Mouse (Mus musculus): ENCODE measurements around the gene 4930583I09Rik. TPM values are rescaled to one million over a fixed set of nuclear protein-coding genes. Genes with fewer than 3 reads are reported as not detected.

4930583I09Rik gene
- polyA plus RNA-seq, 1 experiment from 2014 or later = not detected

DNA sequence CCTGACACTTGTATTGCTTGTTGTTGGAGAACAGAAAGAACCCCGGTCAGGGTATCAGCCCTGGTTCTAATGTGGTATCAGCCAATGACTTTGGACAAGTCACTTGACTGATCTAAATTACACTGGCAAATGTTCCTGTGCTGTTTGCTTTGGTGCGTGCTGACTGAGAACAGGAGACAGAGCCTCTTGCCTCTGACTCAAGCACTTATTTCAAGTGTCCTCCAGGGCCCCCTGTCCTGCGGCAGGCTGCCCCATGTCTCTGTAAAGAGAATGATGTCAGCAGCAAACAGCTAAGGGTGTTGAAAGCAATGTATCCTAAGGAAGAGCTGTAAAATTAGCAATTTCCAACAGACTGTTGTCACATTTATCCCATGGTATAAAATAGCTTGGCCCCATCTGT lies 46.7 kb downstream of the 4930583I09Rik start:
- DNase-seq (ENCODE audit: low spot score) = no peak
- H3K4me1 ChIP-seq = peaks cover 14% of the 10 kb centered on the region
- no peaks in the 10 kb centered on the region for H3K36me3 ChIP-seq (replicated peaks)
- H3K9me3 ChIP-seq = no peaks in the 10 kb centered on the region
- WGBS = 85% methylated on average over 3 of the region's 3 CpGs
- no peaks in the 10 kb centered on the region for H3K27me3 ChIP-seq (replicated peaks; ENCODE audit: low read depth, poor library complexity, severe bottlenecking)
- no peak overlapping the region for H3K4me3 ChIP-seq
- H3K27ac ChIP-seq (replicated peaks) = no peak overlapping the region

DNA sequence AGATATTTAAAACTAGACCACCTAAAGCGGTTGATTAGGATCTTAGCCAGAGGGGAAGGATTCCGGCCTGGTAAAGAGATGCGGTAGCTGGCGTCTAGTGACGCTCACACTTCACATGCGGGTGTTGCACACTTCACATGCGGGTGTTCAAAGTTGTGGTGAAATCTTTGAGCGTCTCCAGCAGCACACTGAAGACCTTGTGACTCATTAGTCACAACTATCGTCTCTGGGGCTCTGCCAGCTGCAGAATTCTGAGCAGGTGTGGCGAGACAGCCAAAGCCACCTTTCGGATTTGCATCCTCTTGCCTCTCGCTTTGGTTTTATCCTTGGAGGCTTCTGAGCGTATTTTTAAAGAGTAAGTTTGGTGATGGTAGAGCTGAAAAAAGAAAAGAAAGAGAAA lies 47.6 kb downstream of the 4930583I09Rik start:
- DNase-seq (ENCODE audit: low spot score) = no peak
- Histone ChIP-seq H3K27me3 (replicated peaks; ENCODE audit: low read depth, poor library complexity, severe bottlenecking) (no peaks in the 10 kb centered on the region), H3K4me1 (peaks cover 14% of the 10 kb centered on the region), H3K4me3 (no peak overlapping the region), H3K36me3 (replicated peaks) (no peaks in the 10 kb centered on the region), H3K27ac (replicated peaks) (no peak overlapping the region), H3K9me3 (no peaks in the 10 kb centered on the region)
- WGBS = 90% methylated on average over 13 of the region's 13 CpGs

DNA sequence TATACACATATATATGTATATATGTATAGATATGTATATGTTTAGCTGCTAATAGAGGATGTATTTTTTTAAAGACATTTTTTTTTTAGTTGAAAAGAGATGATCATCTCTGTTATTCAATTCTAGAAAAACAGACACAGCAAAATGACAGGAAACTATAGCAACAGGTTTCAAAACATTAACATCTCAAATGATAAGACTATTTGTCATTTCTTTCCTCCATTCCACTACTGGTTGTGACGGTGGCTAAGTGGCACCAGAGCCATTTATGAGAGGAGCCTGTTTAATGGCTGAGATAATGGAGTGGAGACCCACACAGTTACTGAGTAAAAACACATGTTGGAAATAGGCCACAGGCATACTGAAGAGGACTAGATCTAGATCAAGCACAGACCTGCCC lies 49.9 kb downstream of the 4930583I09Rik start:
- no peak overlapping the region for H3K27ac ChIP-seq (replicated peaks)
- peaks cover 22% of the 10 kb centered on the region for H3K4me1 ChIP-seq
- H3K36me3 ChIP-seq (replicated peaks) = no peaks in the 10 kb centered on the region
- DNase-seq (ENCODE audit: low spot score) = no peak
- H3K4me3 ChIP-seq = no peak overlapping the region
- no peaks in the 10 kb centered on the region for H3K27me3 ChIP-seq (replicated peaks; ENCODE audit: low read depth, poor library complexity, severe bottlenecking)
- no peaks in the 10 kb centered on the region for H3K9me3 ChIP-seq
- WGBS = 44% methylated on average over 1 of the region's 1 CpGs

Other genes starting within 250 kb of the 4930583I09Rik start
- 5.8 and 6.4 TPM in 2 replicates for gene Man2a1, start 235.3 kb downstream of the 4930583I09Rik start, polyA plus RNA-seq (2016; fragmentation: Nextera tagmentation; extraction: Ambion mirVana)

Data from embryonic facial prominence, embryonic 10.5 days (tissue).